Mouse (Mus musculus) lung, adult 2 months (tissue): Measurements from ENCODE around the gene Acad10. TPM values are rescaled to one million over a fixed set of nuclear protein-coding genes. Genes with fewer than 3 reads are reported as not detected.

Experiments used
- DNase-seq: peaks from one replicate; pipeline ENCODE4 v3.0.0; 2022
- H3K4me1 ChIP-seq: fragments of 200-500 bp; 2 replicates; pipeline ENCODE4 v1.6.1; 2011; ENCODE audit warnings: low read length; ENCODE audit not compliant: control insufficient read depth, insufficient read depth
- H3K4me3 ChIP-seq: fragments of 200-500 bp; replicated peaks from 2 replicates; pipeline ENCODE3; 2011; ENCODE audit warnings: low read depth, mild to moderate bottlenecking, control low read depth, low read length; ENCODE audit errors: extremely low read depth
- CTCF ChIP-seq: fragments of 200-500 bp; IDR thresholded peaks from 2 replicates; pipeline ENCODE4 v1.5.1; 2011; ENCODE audit warnings: mild to moderate bottlenecking, low read length, control low read depth; ENCODE audit not compliant: insufficient read depth
- POLR2A ChIP-seq: fragments of 200-500 bp; IDR thresholded peaks from 2 replicates; pipeline ENCODE4 v1.6.1; 2011; ENCODE audit warnings: low read depth, mild to moderate bottlenecking, control low read depth, low read length, borderline replicate concordance; ENCODE audit errors: extremely low read depth
- WGBS: fragments of 180-500 bp; shearing (Covaris S2); methylation state at CpG from one replicate; pipeline ENCODE4 v1.1.7; 2018; 5-methylcytosine and 5-hydroxymethylcytosine counted together
- polyA plus RNA-seq: library from polyadenylated mRNA; depleted of rRNA; stranded (reverse); fragments of >200 nt; gene quantifications from 2 replicates; pipeline ENCODE4 v1.2.3, GENCODE M21; 2012; rRNA removed

The Acad10 gene
- polyA plus RNA-seq, 1 experiment = 7.0 TPM

- no peak for TF ChIP-seq POLR2A
- TF ChIP-seq CTCF = no peak
- peaks cover 20% of the 10 kb centered on the region for H3K4me1 ChIP-seq
- no peak for DNase-seq
- 92% methylated on average over 8 of the region's 8 CpGs for WGBS
- H3K4me3 ChIP-seq = no peak overlapping the region
These were observed 78.4 kb downstream of the Acad10 start for GRCm38 (mm10) chr5:121581945-121582344.

GRCm38 (mm10) chr5:121576927-121577488, 83.3 kb downstream of the Acad10 start:
- 78% methylated on average over 11 of the region's 11 CpGs for WGBS
- DNase-seq = no peak
- TF ChIP-seq POLR2A = no peak
- TF ChIP-seq CTCF = no peak
- H3K4me3 ChIP-seq = no peak overlapping the region
- no peaks in the 10 kb centered on the region for H3K4me1 ChIP-seq

GRCm38 (mm10) chr5:121575867-121576266, 84.4 kb downstream of the Acad10 start:
- TF ChIP-seq CTCF (no peak), POLR2A (no peak)
- 94% methylated on average over 11 of the region's 11 CpGs for WGBS

GRCm38 (mm10) chr5:121574145-121574544, 86.2 kb downstream of the Acad10 start:
- WGBS = 77% methylated on average over 13 of the region's 13 CpGs
- TF ChIP-seq POLR2A = no peak
- no peak for TF ChIP-seq CTCF

More at GRCm38 (mm10) chr5:121575867-121576266, 84.4 kb downstream of the Acad10 start:
- DNase-seq = no peak
- no peak overlapping the region for H3K4me3 ChIP-seq
- 0 out of 2 replicates have a peak, but pooled peaks cover 4% of the 10 kb centered on the region for H3K4me1 ChIP-seq

More at GRCm38 (mm10) chr5:121574145-121574544, 86.2 kb downstream of the Acad10 start:
- no peak overlapping the region for H3K4me3 ChIP-seq
- H3K4me1 ChIP-seq = 0 out of 2 replicates have a peak, but pooled peaks cover 4% of the 10 kb centered on the region
- DNase-seq = no peak

Other genes starting within 250 kb of the Acad10 start
- gene Tmem116, start 208.6 kb downstream of the Acad10 start, polyA plus RNA-seq = 23.6 and 24.2 TPM in 2 replicates
- gene Erp29, start 208.0 kb downstream of the Acad10 start, polyA plus RNA-seq = 30.3 and 34.0 TPM in 2 replicates
- gene Adam1b, start 157.1 kb downstream of the Acad10 start, polyA plus RNA-seq = not detected in 2 replicates
- gene Adam1a, start 115.0 kb downstream of the Acad10 start, polyA plus RNA-seq = 4.4 and 5.7 TPM in 2 replicates
- 0.28 TPM in 1 of 2 replicates, not detected in the other for gene Gm42878, start 115.0 kb downstream of the Acad10 start, polyA plus RNA-seq
- 20.6 and 36.8 TPM in 2 replicates for gene Mapkapk5, start 114.6 kb downstream of the Acad10 start, polyA plus RNA-seq
- 1,209 and 1,438 TPM in 2 replicates for gene Aldh2, start 66.7 kb downstream of the Acad10 start, polyA plus RNA-seq
- 10.1 and 10.3 TPM in 2 replicates for gene Acad12, start 41.6 kb downstream of the Acad10 start, polyA plus RNA-seq
- gene Brap, start within 50 bp of the Acad10 start, polyA plus RNA-seq = 28.8 and 30.6 TPM in 2 replicates
- 107 and 108 TPM in 2 replicates for gene Atxn2, start 50.8 kb upstream of the Acad10 start, polyA plus RNA-seq
- gene Sh2b3, start 177.1 kb upstream of the Acad10 start, polyA plus RNA-seq = 58.8 and 106 TPM in 2 replicates
- gene Pheta1, start 188.5 kb upstream of the Acad10 start, polyA plus RNA-seq = 20.4 and 25.3 TPM in 2 replicates